Mouse (Mus musculus) MEL-GATA-1-ER (cell line): ENCODE results near the gene Tulp1.

Experiments
- DNase-seq: peaks from one replicate; pipeline ENCODE4 v3.0.0-alpha.2; 2012; ENCODE audit warnings: low read depth; ENCODE audit errors: extremely low read depth

Gene Tulp1

DNA sequence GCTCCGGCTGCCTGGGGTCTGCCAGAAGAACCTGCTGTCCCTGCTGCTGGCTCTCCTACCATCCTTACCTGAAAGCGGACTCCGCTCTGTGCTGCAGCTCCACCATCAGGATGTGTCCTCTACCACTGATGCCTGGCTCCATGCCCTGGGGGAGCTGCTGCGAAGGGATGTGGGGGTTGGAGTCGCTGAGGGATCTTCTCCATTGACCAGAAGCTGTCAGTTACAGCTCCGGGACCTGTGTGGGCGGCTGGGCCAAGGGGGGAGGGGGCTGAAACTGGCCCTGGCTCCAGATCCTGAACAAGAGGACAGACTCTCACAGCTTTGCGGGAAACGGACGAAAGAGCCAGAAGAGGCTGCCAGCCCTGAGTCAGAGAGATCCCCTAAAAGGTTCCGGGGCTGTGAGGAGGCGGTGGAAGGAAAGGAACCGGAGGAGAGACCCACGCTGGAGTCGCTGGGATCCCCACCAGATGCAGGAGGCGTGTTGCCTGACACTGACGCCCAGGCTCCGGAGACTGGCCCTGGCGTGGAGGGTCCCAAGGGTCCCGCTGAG lies 49.3 kb downstream of the Tulp1 start:
- no peak for DNase-seq

DNA sequence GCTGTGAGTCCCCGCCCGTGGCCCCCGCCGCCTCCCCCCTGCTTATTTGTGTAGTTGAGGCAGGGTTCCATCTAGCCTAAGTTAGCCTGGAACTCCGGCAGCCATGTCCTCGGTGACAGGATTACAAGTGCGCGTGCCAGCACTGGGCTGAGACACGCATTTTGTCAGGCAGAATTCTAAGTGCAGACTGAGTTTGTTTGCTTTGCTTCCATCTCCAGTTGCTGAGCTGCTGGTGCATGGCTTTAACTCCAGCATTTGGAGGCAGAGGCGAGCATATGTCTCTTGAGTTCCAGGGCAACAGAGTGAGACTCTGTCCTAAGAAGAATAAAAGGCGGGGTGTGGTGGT lies 51.2 kb downstream of the Tulp1 start:
- no peak for DNase-seq

DNA sequence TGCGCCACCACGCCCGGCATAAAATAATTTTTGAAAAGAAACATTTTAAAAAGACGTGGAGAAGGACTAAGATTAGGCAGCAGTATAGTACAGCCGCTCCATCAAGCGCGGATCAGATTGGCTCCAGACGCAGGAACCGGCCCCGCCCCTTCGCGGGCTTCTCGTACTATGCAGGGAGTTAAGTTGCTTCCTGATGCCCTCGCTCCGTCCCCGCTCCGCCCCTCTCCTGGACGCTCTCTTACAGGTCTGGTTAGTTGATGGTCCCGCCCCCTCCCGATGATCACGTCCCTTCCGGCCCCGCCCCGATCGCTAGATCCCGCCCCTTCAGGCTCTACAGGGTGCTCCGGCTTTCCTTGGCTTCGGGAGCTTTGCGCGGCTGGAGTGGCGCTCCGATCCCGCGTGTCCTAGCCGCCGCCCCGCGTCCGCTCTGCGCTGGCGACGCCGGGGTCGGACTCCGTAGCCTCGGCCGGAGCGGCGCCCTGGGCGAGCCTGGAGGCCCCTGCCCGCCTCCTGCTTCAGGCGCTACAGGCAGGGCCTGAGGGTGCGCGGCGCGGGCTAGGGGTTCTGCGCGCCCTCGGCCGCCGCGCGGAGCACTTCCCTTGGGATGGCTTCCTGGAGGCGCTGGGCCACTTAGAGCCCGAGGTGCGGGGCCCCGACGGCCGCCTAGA lies 51.7 kb downstream of the Tulp1 start, which contains the start of gene Fance:
TSS of gene Fance (plus strand) at position 308 of the 668 bp plus-strand sequence.
- DNase-seq = peak; percentile 99

DNA sequence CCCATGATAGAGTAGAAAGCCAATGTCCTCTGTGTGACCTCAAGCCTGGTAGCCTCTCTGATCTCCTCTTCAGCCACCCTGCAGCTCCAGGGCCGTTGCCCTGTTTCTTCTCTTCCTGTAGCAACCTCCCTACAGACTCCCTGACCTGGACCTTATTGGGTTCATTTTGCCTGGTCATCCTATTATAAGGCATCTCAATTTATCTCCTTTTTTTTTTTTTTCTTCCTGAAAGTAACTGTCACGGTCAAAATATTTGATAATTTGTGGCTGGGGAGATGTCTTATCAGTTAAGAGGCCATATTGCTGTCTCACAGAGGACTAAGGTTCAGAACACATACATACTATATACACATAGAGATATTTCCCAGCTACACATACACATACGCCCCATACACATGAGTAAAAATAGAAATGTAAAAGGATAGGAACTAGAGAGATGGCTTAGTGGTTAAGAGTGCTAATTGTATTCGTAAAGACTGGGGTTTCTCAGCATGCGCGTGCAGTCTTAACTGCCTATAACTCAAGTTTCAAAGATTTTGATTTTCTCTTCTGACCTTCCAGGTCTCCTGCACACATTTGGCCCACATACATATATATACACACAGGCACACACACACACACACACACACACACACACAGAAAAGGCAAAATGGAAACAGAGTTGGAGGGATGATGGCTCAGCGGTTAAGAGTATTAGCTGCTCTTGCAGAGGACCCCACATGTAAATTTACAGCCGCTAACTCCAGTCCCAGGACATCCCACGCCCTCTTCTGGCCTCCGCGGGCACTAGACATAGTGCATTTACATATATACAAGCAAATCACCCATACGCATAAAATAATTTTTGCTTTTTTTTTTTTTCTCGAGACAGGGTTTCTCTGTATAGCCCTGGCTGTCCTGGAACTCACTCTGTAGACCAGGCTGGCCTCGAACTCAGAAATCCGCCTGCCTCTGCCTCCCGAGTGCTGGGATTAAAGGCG lies 52.5 kb downstream of the Tulp1 start:
- peak; percentile 79 for DNase-seq

DNA sequence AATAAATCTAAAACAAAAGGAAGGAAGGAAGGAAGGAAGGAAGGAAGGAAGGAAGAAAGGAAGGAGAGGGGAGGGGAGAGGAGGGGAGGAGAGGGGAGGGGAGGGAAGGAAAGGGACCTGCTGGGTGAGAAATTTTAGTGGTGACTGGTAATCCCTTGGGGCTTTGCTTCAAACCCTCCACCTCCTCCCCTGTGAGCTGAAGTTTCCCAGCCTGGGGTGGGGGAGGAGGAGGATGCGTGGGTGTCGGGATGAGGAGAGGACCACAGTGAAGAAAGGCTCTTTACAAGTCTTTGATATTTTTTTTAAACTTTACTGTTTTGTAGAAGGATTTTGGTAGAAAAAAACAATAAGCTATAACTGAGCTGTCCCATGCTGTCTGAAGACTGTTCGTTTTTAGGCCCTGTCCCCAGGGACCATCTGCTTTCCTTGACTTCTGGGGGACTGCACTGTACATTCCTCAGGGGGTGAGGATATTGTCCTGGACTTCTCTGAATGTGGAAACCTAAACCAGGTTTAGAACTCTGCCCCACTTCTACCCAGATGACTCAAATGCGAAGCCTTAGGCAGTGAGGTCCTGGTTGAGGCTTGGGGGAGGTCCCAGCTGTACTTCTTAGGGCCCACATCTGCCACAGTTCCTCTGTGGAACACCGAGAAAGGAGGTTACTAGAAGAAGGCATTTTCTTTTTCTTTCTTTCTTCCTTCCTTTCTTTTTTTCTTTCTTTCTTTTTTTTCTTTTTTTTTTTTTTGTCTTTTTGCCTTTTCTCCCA lies 53.5 kb downstream of the Tulp1 start:
- DNase-seq = no peak

DNA sequence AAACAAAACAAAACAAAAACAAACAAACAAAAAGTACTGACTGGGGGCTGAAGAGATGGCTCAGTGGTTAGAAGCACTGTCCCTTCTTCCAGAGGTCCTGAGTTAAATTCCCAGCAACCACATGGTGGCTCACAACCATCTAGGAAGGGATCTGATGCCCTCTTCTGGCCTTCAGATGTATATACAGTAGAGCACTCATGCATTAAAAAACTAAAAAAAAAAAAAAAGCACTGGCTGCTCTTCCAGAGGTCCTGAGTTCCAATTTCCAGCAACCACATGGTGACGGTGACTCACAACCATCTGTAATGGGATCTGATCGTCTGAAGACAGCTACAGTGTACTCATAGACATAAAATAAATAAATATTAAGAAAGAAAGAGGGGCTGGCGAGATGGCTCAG lies 54.2 kb downstream of the Tulp1 start:
- DNase-seq = no peak

DNA sequence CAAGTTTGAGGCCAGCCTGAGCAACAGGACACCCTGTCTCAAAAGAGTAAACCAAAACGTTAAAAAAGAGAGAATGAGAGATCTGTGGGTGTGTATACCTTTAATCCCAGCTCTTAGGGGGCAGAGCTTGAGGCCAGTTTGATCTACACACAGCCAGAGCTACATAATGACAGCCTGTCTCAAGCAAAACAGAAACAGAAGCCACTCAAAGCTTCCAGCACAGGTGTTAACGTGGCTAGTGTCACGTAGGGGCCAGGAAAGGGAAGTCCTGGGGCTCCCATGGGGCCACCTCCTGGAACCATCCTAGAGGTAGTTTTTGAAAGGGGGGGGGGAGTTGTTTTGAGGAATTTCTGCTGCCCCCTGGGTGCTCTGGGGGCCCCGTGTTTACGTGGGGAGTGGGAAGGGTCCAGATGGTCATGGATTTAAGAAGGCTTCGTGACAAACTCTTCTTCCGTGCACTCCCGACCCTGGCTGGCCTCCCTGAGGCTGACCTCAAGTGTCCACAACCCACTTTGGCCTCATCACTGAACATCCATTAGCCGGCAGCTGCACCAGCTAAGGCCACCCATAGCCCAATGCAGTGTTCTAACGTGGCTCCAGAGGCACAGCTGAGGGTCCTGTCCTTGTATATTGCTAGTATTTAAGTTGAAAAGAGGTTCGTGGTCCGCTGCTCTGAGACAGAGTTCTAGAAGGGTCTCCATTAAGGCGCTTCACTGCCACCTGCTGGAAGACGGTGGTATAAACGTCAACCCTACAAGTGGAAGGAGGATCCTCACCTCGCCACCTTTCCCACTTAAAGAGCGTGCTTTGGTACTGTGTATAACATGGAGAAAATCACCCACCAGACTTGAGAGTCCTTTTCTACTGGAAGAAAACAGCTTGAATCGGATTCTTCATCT lies 56.5 kb downstream of the Tulp1 start:
- peak; percentile 83 for DNase-seq

DNA sequence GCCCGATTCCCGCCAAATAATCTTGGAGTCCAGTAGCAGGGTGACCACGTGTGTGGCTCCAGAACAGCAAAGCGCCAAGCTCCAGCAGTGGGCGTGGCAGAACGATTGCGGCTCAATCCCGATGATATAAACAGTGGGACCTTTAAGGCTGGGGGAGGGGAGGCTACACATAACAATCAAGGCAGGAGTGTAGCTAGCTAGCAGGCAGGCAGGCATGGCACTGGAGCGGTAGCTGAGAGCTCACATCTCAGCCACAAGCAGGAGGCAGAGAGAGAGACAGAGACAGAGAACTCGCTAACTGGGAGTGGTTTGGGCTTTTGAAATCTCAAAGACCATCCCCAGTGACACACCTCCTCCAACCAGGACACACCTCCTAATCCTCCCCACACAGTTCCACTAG lies 59.9 kb downstream of the Tulp1 start:
- DNase-seq = no peak
